Mouse (Mus musculus) MEL (cell line): ENCODE data around the gene Nos3. TPM values are rescaled to one million over a fixed set of nuclear protein-coding genes. Genes with fewer than 3 reads are reported as not detected.

Source experiments
- DNase-seq: peaks from one replicate; pipeline ENCODE4 v3.0.0; 2011; ENCODE audit warnings: low read depth, low spot score
- H3K27ac ChIP-seq: 2 replicates; pipeline ENCODE4 v1.5.1; 2012; ENCODE audit warnings: low read depth, mild to moderate bottlenecking, control low read depth, low read length, moderate library complexity; ENCODE audit not compliant: control insufficient read depth
- H3K27me3 ChIP-seq, 2 experiments: fragments of 150-350 bp in 1 of 2; sonication (generic) in 1 of 2; 2 replicates each; pipeline ENCODE4 v1.6.1; 2012; ENCODE audit warnings: low read length in 2 of 2, mild to moderate bottlenecking in 2 of 2, improper control_type of control experiment in 1 of 2, moderate library complexity in 1 of 2; ENCODE audit not compliant: insufficient read depth in 2 of 2, control insufficient read depth in 1 of 2
- H3K36me3 ChIP-seq, 2 experiments: 2 replicates each; pipeline ENCODE4 v1.6.1; 2012 to 2014; ENCODE audit warnings: low read length in 2 of 2, improper control_type of control experiment in 1 of 2, inconsistent platforms in 1 of 2, mild to moderate bottlenecking in 1 of 2; ENCODE audit not compliant: insufficient read depth in 2 of 2, control insufficient read depth in 1 of 2
- H3K4me1 ChIP-seq, 2 experiments: fragments of 150-350 bp in 1 of 2; sonication (generic) in 1 of 2; 2 replicates each; pipeline ENCODE4 v1.6.1; 2012; ENCODE audit warnings: low read length in 2 of 2, improper control_type of control experiment in 1 of 2, mild to moderate bottlenecking in 1 of 2; ENCODE audit not compliant: insufficient read depth in 2 of 2, control insufficient read depth in 1 of 2
- H3K4me3 ChIP-seq, 2 experiments: fragments of 150-350 bp in 1 of 2; sonication (generic) in 1 of 2; 2 replicates each; pipeline ENCODE4 v1.5.1; 2012; ENCODE audit warnings: low read depth in 2 of 2, low read length in 2 of 2, mild to moderate bottlenecking in 2 of 2, moderate library complexity in 2 of 2, control low read depth in 1 of 2, improper control_type of control experiment in 1 of 2; ENCODE audit not compliant: control insufficient read depth in 1 of 2, insufficient read depth in 1 of 2
- H3K79me2 ChIP-seq: 2 replicates; pipeline ENCODE4 v1.6.1; 2012; ENCODE audit warnings: mild to moderate bottlenecking, low read length, moderate library complexity; ENCODE audit not compliant: control insufficient read depth, poor library complexity, insufficient read depth
- H3K9ac ChIP-seq: 2 replicates; pipeline ENCODE4 v1.6.1; 2012; ENCODE audit warnings: low read depth, mild to moderate bottlenecking, control low read depth, low read length, moderate library complexity; ENCODE audit not compliant: control insufficient read depth, poor library complexity, severe bottlenecking
- H3K9me3 ChIP-seq: fragments of 150-350 bp; sonication (generic); replicated peaks from 2 replicates; pipeline ENCODE4 v1.6.1; 2012; ENCODE audit warnings: mild to moderate bottlenecking, low read length, improper control_type of control experiment, moderate library complexity; ENCODE audit not compliant: insufficient read depth
- BHLHE40 ChIP-seq: IDR thresholded peaks from 2 replicates; pipeline ENCODE4 v1.6.1; 2012; ENCODE audit warnings: low read depth, mild to moderate bottlenecking, inconsistent platforms, low read length, improper control_type of control experiment, borderline replicate concordance
- CHD1 ChIP-seq: IDR thresholded peaks from 2 replicates; pipeline ENCODE4 v1.6.1; 2012; ENCODE audit warnings: low read depth, mild to moderate bottlenecking, inconsistent platforms, low read length, improper control_type of control experiment
- CHD2 ChIP-seq: IDR thresholded peaks from 2 replicates; pipeline ENCODE4 v1.6.1; 2011; ENCODE audit warnings: low read length, improper control_type of control experiment
- E2F4 ChIP-seq: IDR thresholded peaks from 2 replicates; pipeline ENCODE4 v1.6.1; 2011; ENCODE audit warnings: low read depth, low read length, improper control_type of control experiment, borderline replicate concordance
- EP300 ChIP-seq, 2 experiments: IDR thresholded peaks; 2 replicates each; pipeline ENCODE4 v1.6.1; 2011; ENCODE audit warnings: improper control_type of control experiment in 2 of 2, low read length in 2 of 2, low read depth in 1 of 2, mild to moderate bottlenecking in 1 of 2
- ETS1 ChIP-seq: IDR thresholded peaks from 2 replicates; pipeline ENCODE4 v1.6.1; 2012; ENCODE audit warnings: low read depth, mild to moderate bottlenecking, inconsistent platforms, low read length, improper control_type of control experiment, moderate library complexity
- GABPA ChIP-seq: IDR thresholded peaks from 2 replicates; pipeline ENCODE4 v1.6.1; 2012; ENCODE audit warnings: low read depth, mild to moderate bottlenecking, inconsistent platforms, low read length, improper control_type of control experiment, moderate library complexity
- GATA1 ChIP-seq: IDR thresholded peaks from 2 replicates; pipeline ENCODE4 v1.6.1; 2011; ENCODE audit warnings: low read depth, low read length, improper control_type of control experiment
- KAT2A ChIP-seq: conservative IDR thresholded peaks from 2 replicates; pipeline ENCODE4 v1.6.1; 2012; ENCODE audit warnings: low read depth, low read length, improper control_type of control experiment, inconsistent platforms
- MAZ ChIP-seq: IDR thresholded peaks from 2 replicates; pipeline ENCODE4 v1.6.1; 2012; ENCODE audit warnings: low read depth, mild to moderate bottlenecking, inconsistent platforms, low read length, improper control_type of control experiment
- MEF2A ChIP-seq: IDR thresholded peaks from 2 replicates; pipeline ENCODE4 v1.6.1; 2014; ENCODE audit warnings: low read depth, mild to moderate bottlenecking, inconsistent platforms, low read length, improper control_type of control experiment; ENCODE audit not compliant: poor library complexity, insufficient replicate concordance, severe bottlenecking; ENCODE audit errors: extremely low read depth
- MXI1 ChIP-seq: IDR thresholded peaks from 2 replicates; pipeline ENCODE4 v1.6.1; 2011; ENCODE audit warnings: mild to moderate bottlenecking, low read depth, low read length, improper control_type of control experiment
- POLR2A ChIP-seq, 2 experiments: IDR thresholded peaks; 2 replicates each; pipeline ENCODE4 v1.6.1; 2011 to 2012; ENCODE audit warnings: low read length in 2 of 2, mild to moderate bottlenecking in 2 of 2, control low read depth in 1 of 2, improper control_type of control experiment in 1 of 2, low read depth in 1 of 2, moderate library complexity in 1 of 2; ENCODE audit not compliant: control insufficient read depth in 1 of 2, insufficient read depth in 1 of 2, poor library complexity in 1 of 2
- POLR2AphosphoS5 ChIP-seq: IDR thresholded peaks from 2 replicates; pipeline ENCODE4 v1.6.1; 2012; ENCODE audit warnings: low read depth, borderline replicate concordance, mild to moderate bottlenecking, inconsistent platforms, low read length, moderate library complexity, mixed read lengths
- RCOR1 ChIP-seq: IDR thresholded peaks from 2 replicates; pipeline ENCODE4 v1.6.1; 2012; ENCODE audit warnings: low read depth, mild to moderate bottlenecking, inconsistent platforms, low read length, improper control_type of control experiment
- TAL1 ChIP-seq: IDR thresholded peaks from 2 replicates; pipeline ENCODE4 v1.6.1; 2012; ENCODE audit warnings: mild to moderate bottlenecking, inconsistent platforms, low read length, moderate library complexity, mixed read lengths
- TCF12 ChIP-seq: IDR thresholded peaks from 2 replicates; pipeline ENCODE4 v1.6.1; 2014; ENCODE audit warnings: low read depth, mild to moderate bottlenecking, inconsistent platforms, low read length, improper control_type of control experiment, moderate library complexity
- USF1 ChIP-seq: IDR thresholded peaks from 2 replicates; pipeline ENCODE4 v1.6.1; 2014; ENCODE audit warnings: low read depth, mild to moderate bottlenecking, inconsistent platforms, low read length, improper control_type of control experiment, moderate library complexity
- USF2 ChIP-seq, 2 experiments: IDR thresholded peaks; 2 replicates each; pipeline ENCODE4 v1.6.1; 2011 to 2012; ENCODE audit warnings: improper control_type of control experiment in 2 of 2, low read length in 2 of 2, borderline replicate concordance in 1 of 2, inconsistent platforms in 1 of 2, low read depth in 1 of 2, mild to moderate bottlenecking in 1 of 2; ENCODE audit not compliant: insufficient read depth in 1 of 2
- ZKSCAN1 ChIP-seq: IDR thresholded peaks from 2 replicates; pipeline ENCODE4 v1.6.1; 2012; ENCODE audit warnings: low read depth, mild to moderate bottlenecking, inconsistent platforms, low read length, improper control_type of control experiment, moderate library complexity
- ZMIZ1 ChIP-seq: IDR thresholded peaks from 2 replicates; pipeline ENCODE4 v1.6.1; 2012; ENCODE audit warnings: low read depth, mild to moderate bottlenecking, inconsistent platforms, low read length, improper control_type of control experiment, moderate library complexity
- ZNF384 ChIP-seq: IDR thresholded peaks from 2 replicates; pipeline ENCODE4 v1.6.1; 2012; ENCODE audit warnings: low read depth, mild to moderate bottlenecking, inconsistent platforms, low read length, improper control_type of control experiment
- polyA plus RNA-seq, 2 experiments: library from polyadenylated mRNA; stranded (reverse) in 1 of 2; unstranded in 1 of 2; fragments of >175 nt in 1 of 2; fragments of >200 nt in 1 of 2; gene quantifications; 2 replicates each; pipeline versions ENCODE4 v1.2.1 to v1.2.4; 2012; ENCODE audit warnings: low replicate concordance in 2 of 2, low read depth in 1 of 2; ENCODE audit not compliant: insufficient read length in 2 of 2, insufficient read depth in 1 of 2, missing spikeins in 1 of 2
- total RNA-seq: library from RNA; depleted of rRNA; stranded (reverse); fragments of 300-350 nt; gene quantifications from 2 replicates; pipeline ENCODE4 v1.2.3, GENCODE M21; 2012

The Nos3 gene
- total and polyA plus RNA-seq, 3 experiments, result 3.9 to 6.2 TPM; not detected in 1

DNA sequence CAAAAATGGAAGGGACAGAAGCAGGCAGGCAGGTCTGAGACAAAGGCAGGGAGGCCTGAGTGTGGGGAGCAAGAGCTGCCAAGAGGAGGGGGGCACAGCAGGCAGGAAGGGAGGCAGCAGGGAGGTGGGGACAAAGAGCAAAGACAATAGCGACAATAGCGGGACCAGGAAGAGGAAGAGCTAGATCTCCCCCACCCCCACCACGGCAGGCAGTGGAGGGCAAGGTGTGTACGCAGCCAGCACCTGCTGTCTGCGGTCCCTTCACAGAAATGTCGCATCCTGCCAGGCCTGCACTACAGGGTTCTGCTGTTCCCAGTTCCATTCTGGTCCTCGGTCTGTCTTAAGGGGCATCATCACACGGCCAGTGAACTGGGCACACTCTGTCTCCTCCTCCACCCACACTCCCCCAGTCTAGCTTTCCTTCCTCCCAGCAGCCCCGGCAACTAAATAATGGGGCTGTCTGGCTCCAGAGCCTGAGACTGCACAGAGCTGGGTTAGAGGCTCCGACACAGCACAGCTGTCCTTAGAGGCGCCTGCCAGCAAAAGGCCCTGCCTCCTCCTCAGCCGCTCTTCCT lies 20.0 kb upstream of the Nos3 start (continued):
- peak; percentile 18; the same call in 1 of the 2 replicates for TF ChIP-seq TAL1

DNA sequence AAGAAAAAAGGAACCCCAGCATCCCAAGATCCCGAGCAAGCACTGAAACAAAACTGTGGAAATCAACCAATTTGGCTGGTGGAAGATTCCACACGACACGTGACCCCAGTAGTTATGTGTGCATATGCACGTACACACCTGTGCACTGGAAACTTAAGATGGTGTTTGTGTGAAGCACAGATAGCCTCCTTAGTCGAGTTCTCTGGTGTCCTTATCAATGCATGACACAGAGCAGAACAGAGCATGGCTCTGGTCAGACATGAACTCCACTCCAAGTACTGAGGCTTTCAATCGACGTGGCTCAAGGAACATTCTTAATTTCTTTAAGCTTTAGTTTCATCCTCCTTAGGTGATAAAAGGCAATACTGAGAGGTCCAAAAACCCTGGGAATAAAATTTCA lies 18.3 kb upstream of the Nos3 start:
- no peak overlapping the region for H3K9ac ChIP-seq
- TF ChIP-seq EP300 (IDR thresholded peaks at IDR 0.05; ENCODE audit: low read depth in 1 of 2, low read length in 2 of 2), result peak; percentile 24 to 57; a peak in 2 of 4 replicates
- peak; percentile 48 for TF ChIP-seq TAL1
- TF ChIP-seq GABPA, result no peak
- TF ChIP-seq USF2 (IDR thresholded peaks at IDR 0.05; ENCODE audit: borderline replicate concordance in 1 of 2, insufficient read depth in 1 of 2, low read depth in 1 of 2, low read length in 2 of 2), result no peak
- TF ChIP-seq GATA1, result peak; percentile 57
- TF ChIP-seq ETS1, result peak; percentile 32; the same call in 1 of the 2 replicates
- peak; percentile 75 for TF ChIP-seq TCF12
- H3K9me3 ChIP-seq, result no peaks in the 10 kb centered on the region
- H3K27ac ChIP-seq, result no peak overlapping the region
- peak; percentile 52 for DNase-seq
- peaks cover 0 to 39% of the 10 kb centered on the region in 2 experiments; a peak in 2 of 4 replicates for H3K36me3 ChIP-seq
- H3K4me1 ChIP-seq, result peaks cover 38 to 65% of the 10 kb centered on the region in 2 experiments
- H3K79me2 ChIP-seq, result no peaks in the 10 kb centered on the region; the same call in 1 of the 2 replicates
- H3K27me3 ChIP-seq, result no peaks in the 10 kb centered on the region
- no peak overlapping the region for H3K4me3 ChIP-seq

DNA sequence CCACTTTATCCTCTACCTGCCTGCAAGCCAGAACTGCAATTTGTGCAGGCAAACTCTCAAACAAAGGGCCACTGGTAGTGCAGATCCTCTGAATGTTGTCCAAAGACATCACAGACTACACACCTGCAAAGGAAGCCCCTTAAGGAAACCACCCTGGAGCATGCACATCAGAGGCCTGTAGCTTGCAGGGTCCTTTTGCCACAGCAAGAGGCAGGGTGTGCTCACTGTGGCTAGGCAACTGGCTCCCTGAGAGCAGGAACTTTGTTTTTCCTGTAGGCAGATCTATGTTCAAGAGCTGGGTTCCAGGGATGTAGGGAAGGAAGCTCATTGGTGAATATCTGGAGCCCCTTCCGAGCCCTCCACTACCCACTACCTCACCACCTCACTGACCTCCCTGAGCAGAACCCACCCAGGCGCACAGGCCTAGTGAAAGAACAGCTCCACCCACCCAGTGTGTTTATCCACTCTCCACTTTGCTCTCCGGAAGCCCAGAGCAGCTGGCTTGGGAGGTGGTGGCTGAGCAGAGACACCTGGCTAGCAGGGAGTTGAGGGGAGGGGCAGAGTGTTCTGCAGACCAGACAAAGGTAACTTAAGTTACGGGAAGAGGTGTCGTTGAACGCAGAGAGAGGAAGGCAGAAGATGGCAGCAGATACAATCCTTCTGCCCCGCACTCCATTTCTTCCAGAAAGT lies 17.3 kb upstream of the Nos3 start:
- DNase-seq, result peak; percentile 30
- peaks cover 0 to 35% of the 10 kb centered on the region in 2 experiments; a peak in 2 of 4 replicates for H3K36me3 ChIP-seq
- peaks cover 33 to 57% of the 10 kb centered on the region in 2 experiments for H3K4me1 ChIP-seq
- TF ChIP-seq CHD1 (no peak), E2F4 (no peak), ZNF384 (no peak), ZMIZ1 (no peak), KAT2A (no peak), USF2 (IDR thresholded peaks at IDR 0.05; ENCODE audit: borderline replicate concordance in 1 of 2, insufficient read depth in 1 of 2, low read depth in 1 of 2, low read length in 2 of 2) (no peak), EP300 (IDR thresholded peaks at IDR 0.05; ENCODE audit: low read depth in 1 of 2, low read length in 2 of 2) (no peak), POLR2AphosphoS5 (no peak), POLR2A (IDR thresholded peaks at IDR 0.05; ENCODE audit: control insufficient read depth in 1 of 2, insufficient read depth in 1 of 2, low read depth in 1 of 2, low read length in 2 of 2, poor library complexity in 1 of 2) (no peak), CHD2 (no peak), MXI1 (no peak), USF1 (no peak), BHLHE40 (no peak), MEF2A (no peak), ZKSCAN1 (no peak), RCOR1 (no peak), MAZ (no peak)
- H3K9ac ChIP-seq, result no peak overlapping the region
- no peak overlapping the region for H3K27ac ChIP-seq
- H3K27me3 ChIP-seq, result no peaks in the 10 kb centered on the region
- no peaks in the 10 kb centered on the region; the same call in 1 of the 2 replicates for H3K79me2 ChIP-seq
- peak overlapping the region in 1 of 2 experiments; percentile 57; a peak in 1 of 4 replicates for H3K4me3 ChIP-seq
- no peaks in the 10 kb centered on the region for H3K9me3 ChIP-seq
